Mouse (Mus musculus) activated CD4-positive, CD25-positive, alpha-beta regulatory T cell, adult 4 months (primary cell): ENCODE results near the gene Scn11a. TPM values are rescaled to one million over a fixed set of nuclear protein-coding genes. Genes with fewer than 3 reads are reported as not detected.

Experiments used
- ATAC-seq: one replicate; pipeline ENCODE4 v1.8.0; 2017
- polyA plus RNA-seq, 2 experiments: library from polyadenylated mRNA; unstranded; fragments of 100-300 nt; shearing (Covaris generic); gene quantifications; one replicate each; pipeline ENCODE4 v1.2.1; 2017

Gene Scn11a
- polyA plus RNA-seq, 2 experiments from 2014 or later, result 0.57 to 0.78 TPM

- ATAC-seq, result no peak
Observed at GRCm38 (mm10) chr9:119795254-119795912, 29.9 kb downstream of the Scn11a start.

DNA sequence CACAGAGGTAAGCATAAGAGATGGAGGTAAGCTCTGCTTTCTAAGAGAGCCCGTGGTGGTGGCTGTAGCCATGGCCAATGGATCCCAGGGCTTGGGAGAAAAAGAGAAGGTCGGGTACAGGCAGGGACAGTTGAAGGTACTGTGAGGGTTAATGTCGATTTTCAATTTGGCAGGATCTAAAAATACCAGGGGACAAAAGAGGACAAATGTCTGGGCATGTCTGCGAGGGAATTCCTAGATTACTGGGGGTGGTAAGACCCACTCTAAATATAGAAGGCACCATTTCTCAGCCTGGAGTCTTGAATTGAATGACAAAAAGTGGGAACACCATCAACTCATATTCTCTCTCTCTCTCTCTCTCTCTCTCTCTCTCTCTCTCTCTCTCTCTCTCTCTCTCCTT lies 30.8 kb downstream of the Scn11a start:
- no peak for ATAC-seq

- ATAC-seq, result no peak
Observed at GRCm38 (mm10) chr9:119792505-119792904, 32.8 kb downstream of the Scn11a start.

- ATAC-seq, result no peak
Observed at GRCm38 (mm10) chr9:119780901-119781300, 44.4 kb downstream of the Scn11a start.

DNA sequence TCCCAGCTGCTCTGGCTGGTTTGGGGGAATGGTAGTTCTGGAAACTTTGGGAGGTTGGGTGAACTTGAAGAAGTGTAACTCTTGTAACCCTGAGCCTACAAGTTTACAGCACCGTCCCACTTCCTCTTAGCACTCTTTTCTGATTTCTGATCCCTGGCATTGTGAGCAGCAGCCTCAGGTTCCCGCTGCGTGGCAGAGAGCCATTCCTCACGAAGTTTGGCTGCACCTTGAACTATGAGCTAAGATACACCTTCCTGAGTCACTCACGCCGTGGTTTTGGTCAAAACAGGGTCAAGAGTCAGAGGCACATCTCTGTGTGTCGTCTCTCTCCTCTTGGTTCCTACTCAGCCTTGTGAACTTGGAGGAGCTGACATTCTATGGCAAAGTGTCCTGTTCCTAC lies 48.6 kb downstream of the Scn11a start:
- ATAC-seq, result no peak

- peak; percentile 49 for ATAC-seq
Observed at GRCm38 (mm10) chr9:119768585-119768984, 56.7 kb downstream of the Scn11a start.

- no peak for ATAC-seq
Observed at GRCm38 (mm10) chr9:119760226-119760625, 65.0 kb downstream of the Scn11a start.

DNA sequence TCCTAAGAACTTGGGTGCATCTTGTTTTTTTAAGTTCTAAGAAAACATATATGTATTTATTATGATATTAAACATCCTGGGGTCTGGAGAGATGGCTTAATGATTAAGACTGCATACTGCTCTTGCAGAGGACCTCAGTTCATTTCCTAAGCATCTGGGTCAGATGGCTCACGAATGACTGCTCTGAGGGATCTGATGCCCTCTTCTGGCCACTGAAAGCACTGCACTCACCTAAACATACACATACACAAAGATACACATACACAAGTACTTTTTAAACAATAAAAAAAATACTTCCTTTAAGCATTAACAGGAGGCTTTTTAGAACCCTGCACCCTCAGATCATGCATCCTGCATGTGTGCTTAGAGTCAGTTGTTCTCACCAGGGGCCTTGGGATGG lies 65.8 kb downstream of the Scn11a start:
- no peak for ATAC-seq

- peak; percentile 57 for ATAC-seq
Observed at GRCm38 (mm10) chr9:119751507-119751906, 73.7 kb downstream of the Scn11a start.

GRCm38 (mm10) chr9:119749112-119749511 lies 76.1 kb downstream of the Scn11a start:
- no peak for ATAC-seq

DNA sequence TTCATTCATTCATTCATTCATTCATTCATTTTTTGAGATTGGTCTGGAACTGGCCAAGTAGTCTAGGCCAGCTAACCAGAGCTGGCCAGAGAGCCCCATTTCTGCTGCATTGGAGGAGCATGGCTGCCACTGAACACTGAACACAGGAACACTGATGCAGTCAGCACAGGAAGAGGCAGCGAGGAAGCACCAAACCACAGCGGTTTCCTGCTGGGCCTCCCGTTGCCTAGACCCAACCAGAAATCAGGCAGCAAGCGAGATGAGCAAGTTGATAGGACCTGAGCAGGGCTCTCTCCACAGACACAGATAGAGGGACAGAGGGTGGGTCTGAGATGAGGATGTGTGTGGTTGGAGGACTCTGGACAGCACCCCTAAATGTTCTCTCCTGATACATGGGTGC lies 81.4 kb downstream of the Scn11a start:
- peak; percentile 96 for ATAC-seq

DNA sequence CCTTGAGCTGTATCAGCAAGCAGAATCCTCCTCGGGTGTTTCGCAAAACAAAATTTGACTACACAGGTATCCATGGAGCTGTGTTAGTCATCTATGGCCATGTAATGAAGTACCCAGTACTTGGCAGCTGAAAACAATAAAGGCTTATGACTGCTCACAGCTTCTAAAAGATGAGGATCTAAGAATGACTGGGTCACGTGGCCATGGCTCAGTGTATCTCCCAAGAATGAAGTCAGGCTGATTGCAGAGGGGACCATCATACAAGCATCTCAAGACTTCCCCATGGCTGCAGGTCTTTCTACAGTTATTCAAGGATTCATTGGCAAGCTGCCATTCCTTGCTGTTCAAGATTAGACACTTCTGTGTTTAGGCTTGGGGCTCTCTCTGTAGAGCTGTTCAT lies 81.9 kb downstream of the Scn11a start:
- ATAC-seq, result no peak

DNA sequence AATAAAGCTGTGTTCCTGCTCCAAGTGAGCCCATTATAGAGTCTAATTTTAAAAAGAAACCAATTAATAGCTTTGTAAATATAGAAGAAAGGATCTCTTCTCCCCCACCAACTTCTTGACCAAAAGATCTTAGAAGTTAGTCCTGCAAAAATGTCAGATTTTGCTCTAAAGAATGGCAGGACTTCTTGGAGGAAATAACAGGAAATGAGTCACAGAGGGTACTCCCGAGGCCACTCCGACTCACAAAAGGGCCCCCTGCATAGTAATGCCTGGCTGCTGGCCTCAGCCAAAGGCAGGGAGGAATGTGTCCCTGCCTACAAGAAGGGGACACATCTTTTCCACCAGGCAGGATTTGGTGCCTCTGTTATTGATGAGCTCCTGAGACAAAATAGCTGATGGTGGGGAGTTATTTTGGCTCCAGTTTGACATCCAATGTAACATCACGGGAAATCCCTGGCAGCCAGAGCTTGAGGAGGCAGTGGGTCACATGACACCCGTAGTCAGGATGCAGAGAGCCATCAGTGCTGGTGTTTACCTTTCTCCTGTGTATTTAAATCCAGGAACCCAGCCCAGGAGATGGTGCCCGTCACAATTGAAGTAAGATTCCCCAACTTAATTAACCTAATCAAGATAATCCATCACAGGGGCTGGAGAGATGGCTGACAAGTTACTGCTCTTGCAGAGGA lies 84.0 kb downstream of the Scn11a start:
- ATAC-seq, result no peak

DNA sequence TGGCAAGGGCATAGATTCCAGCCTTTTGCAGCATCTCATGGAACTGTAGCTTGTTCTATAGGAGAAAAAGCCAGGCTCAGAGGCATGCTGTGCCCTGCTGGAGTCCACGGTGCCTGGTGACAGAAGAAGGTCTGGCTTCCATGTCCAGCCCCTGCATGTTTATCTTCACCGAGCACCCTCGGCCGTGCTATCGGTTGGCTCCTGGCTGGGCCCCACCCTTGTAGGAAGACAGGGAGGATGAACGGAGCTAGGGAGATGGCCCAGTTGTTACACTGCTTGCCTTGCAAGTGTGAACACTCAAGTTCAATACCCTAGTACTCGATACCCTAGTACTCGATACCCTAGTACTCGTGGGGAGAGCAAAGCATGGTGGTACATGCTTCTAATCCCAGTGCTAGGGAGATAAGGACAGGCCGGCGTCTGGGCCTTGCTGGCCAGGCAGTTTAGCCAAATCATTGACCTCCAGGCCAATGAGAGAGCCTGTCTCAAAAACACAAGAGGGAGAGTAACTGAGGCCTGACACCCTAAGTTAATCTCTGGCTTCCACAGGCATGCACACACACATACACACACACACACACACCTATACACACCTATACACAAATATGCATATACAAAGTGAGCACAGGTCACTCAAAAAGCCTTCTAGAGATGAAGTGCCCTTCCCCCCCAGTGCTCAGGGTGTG lies 96.7 kb downstream of the Scn11a start:
- ATAC-seq, result no peak

DNA sequence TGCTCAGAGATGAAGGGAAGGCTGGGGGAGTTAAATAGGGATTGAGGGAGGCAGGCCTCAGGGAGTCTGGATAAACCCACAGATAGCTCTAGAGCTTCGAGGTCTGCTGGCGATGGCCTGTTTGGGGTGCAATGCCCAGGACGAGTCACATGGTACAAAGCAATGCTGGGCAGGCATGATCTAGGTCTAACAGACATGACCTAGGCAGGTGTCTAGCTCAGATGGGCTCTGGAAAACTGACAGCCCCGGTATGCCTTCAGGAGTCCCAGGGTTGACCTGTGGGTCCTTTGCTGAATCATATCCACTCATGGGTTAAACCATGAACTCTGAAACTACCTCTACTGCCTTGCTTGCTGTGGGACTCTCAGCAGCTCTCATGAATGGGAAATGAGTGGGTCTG lies 98.3 kb downstream of the Scn11a start:
- ATAC-seq, result no peak

DNA sequence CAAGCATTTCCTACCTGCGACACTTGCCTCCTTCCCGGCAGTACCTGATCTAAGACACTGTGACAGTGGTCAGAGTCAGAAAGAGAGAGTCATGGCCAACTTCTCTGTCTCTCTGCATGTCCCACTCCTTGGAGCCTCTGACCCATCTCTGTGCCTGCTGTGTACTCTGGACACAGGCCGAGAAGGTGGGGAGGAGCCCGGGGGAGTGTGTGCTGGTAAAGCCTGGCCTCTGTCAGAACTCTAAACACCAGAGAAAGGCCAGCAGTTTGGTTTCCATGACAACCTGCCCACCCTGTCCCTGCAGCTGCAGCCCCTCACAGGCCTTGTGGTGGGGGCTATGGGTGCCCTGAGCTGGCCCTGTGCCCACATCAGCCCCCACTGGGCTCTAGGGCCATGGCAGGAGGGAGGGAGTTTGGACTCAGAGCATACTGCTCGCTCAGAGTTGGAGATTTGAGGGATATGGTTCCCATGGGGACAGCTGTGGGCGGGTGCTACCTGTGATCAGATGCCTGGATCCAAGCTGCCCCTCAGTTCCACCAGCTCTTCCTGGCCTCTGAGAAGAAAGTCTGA lies 99.9 kb downstream of the Scn11a start:
- no peak for ATAC-seq

DNA sequence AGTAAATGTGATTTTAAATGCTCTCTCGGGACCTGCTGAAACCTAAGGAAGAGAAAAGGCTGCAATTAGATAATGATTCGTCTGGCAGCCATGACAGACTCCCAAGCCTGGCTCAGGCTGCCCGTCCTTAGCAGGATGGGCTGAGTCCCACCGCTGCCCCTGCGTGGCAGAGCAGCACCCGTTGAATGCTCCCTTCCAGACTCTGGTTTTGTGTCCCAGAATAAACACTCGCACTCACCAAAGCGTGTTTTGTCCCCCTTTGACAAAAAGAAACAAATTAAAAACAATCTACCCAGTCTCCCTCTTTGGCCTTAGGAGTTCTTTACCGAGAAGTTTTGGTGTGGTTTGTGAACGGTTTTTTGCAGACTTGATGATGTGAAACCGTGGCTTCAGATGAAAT lies 106.0 kb downstream of the Scn11a start, which contains the start of gene Scn10a:
Gene Scn10a, minus strand, starts transcription at position 101 of the 400 bp plus-strand sequence.
- ATAC-seq, result no peak

- no peak for ATAC-seq
Observed at GRCm38 (mm10) chr9:119706700-119707099, 118.6 kb downstream of the Scn11a start.

Other genes with a start within 250 kb of the Scn11a start
- under 1 TPM in 1 of 2 experiments, not detected in 1; 0.04 TPM for gene Scn5a, start 246.4 kb downstream of the Scn11a start, polyA plus RNA-seq
- not detected for gene Scn10a, start 106.1 kb downstream of the Scn11a start, polyA plus RNA-seq
- 10 to 100 TPM; 34.4 to 34.5 TPM for gene Wdr48, start 69.4 kb upstream of the Scn11a start, polyA plus RNA-seq
- 1 to 10 TPM; 3.9 to 4.6 TPM for gene Gorasp1, start 112.1 kb upstream of the Scn11a start, polyA plus RNA-seq
- not detected for gene Ttc21a, start 112.2 kb upstream of the Scn11a start, polyA plus RNA-seq
- gene Csrnp1, start 159.2 kb upstream of the Scn11a start, polyA plus RNA-seq, result 10 to 100 TPM; 29.0 to 41.9 TPM
- gene Xirp1, start 198.1 kb upstream of the Scn11a start, polyA plus RNA-seq, result not detected
- under 1 TPM in 1 of 2 experiments, not detected in 1; 0.43 TPM for gene Cx3cr1, start 244.4 kb upstream of the Scn11a start, polyA plus RNA-seq